Mouse (Mus musculus) forebrain, embryonic 10.5 days (tissue): ENCODE results near the gene Cyp11a1. TPM values are rescaled to one million over a fixed set of nuclear protein-coding genes. Genes with fewer than 3 reads are reported as not detected.

ENCODE experiments used
- DNase-seq: peaks from one replicate; pipeline ENCODE4 v3.0.0-alpha.2; 2017; ENCODE audit warnings: low spot score; ENCODE audit errors: extremely low spot score
- H3K27ac ChIP-seq: fragments of 300-500 bp; sonication (generic); 2 replicates; pipeline ENCODE4 v1.5.1; 2016; ENCODE audit warnings: mild to moderate bottlenecking
- H3K27me3 ChIP-seq: fragments of 300-500 bp; sonication (generic); 2 replicates; pipeline ENCODE4 v1.6.1; 2016; ENCODE audit warnings: mild to moderate bottlenecking; ENCODE audit not compliant: poor library complexity, severe bottlenecking
- H3K36me3 ChIP-seq: fragments of 300-500 bp; sonication (generic); replicated peaks from 2 replicates; pipeline ENCODE4 v1.6.1; 2016; ENCODE audit warnings: mild to moderate bottlenecking, moderate library complexity
- H3K4me1 ChIP-seq: fragments of 300-500 bp; sonication (generic); 2 replicates; pipeline ENCODE4 v1.6.1; 2016
- H3K4me3 ChIP-seq: fragments of 300-500 bp; sonication (generic); 2 replicates; pipeline ENCODE4 v1.5.1; 2016; ENCODE audit warnings: mild to moderate bottlenecking, moderate library complexity
- H3K9me3 ChIP-seq: fragments of 300-500 bp; sonication (generic); 2 replicates; pipeline ENCODE4 v1.6.1; 2016; ENCODE audit warnings: mild to moderate bottlenecking, moderate library complexity
- WGBS: fragments of 180-500 bp; shearing (Covaris S2); methylation state at CpG from one replicate; pipeline ENCODE4 v1.1.7; 2016; 5-methylcytosine and 5-hydroxymethylcytosine counted together
- polyA plus RNA-seq: library from polyadenylated mRNA; unstranded; fragments of >200 nt; fragmentation: Nextera tagmentation; extraction: Ambion mirVana; gene quantifications from 2 replicates; pipeline ENCODE4 v1.2.1, GENCODE M21; 2016

The Cyp11a1 gene
- polyA plus RNA-seq, 1 experiment from 2014 or later: not detected

DNA sequence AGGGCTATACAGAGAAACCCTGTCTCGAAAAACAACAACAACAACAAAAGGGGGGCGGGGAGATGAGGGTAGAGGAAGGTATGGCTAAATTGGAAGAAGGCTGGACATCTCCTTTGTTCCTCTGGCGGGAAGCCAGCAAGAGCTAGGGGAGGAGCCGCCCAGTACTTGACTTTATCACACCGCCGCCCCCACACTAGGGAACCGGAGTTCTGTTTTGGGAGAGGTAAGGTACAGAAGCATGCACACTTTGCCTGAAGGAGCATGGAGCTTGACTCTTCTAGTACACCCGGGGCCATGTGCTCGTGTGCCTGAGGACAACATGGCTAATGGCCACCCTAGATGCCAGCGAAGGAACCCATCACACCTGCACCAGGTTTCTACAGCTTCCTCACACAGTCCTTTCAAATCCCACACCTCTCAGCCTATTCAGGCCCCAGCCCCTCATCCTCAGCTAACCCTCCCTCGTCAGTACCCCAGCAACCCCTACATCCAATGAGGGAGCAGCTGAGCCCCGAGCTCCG lies 8.6 kb upstream of the Cyp11a1 start:
- H3K4me1 ChIP-seq: peaks cover 29% of the 10 kb centered on the region
- DNase-seq: no peak
- no peaks in the 10 kb centered on the region for H3K9me3 ChIP-seq
- peak overlapping the region; percentile 48 for H3K4me3 ChIP-seq
- 24% methylated on average over 13 of the region's 13 CpGs for WGBS
- H3K27me3 ChIP-seq: peaks cover 50% of the 10 kb centered on the region
- H3K27ac ChIP-seq: 0 out of 2 replicates have a peak overlapping the region, but pooled peaks have one; percentile 22
- H3K36me3 ChIP-seq: no peaks in the 10 kb centered on the region

GRCm38 (mm10) chr9:57998032-57998659 lies 8.1 kb upstream of the Cyp11a1 start:
- Histone ChIP-seq H3K36me3 (no peaks in the 10 kb centered on the region), H3K27ac (0 out of 2 replicates have a peak overlapping the region, but pooled peaks have one; percentile 22), H3K27me3 (peaks cover 50% of the 10 kb centered on the region), H3K9me3 (no peaks in the 10 kb centered on the region), H3K4me1 (peaks cover 27% of the 10 kb centered on the region), H3K4me3 (peak overlapping the region; percentile 48)
- WGBS: under 1% methylated on average over 20 of the region's 20 CpGs
- DNase-seq: peak; percentile 67

DNA sequence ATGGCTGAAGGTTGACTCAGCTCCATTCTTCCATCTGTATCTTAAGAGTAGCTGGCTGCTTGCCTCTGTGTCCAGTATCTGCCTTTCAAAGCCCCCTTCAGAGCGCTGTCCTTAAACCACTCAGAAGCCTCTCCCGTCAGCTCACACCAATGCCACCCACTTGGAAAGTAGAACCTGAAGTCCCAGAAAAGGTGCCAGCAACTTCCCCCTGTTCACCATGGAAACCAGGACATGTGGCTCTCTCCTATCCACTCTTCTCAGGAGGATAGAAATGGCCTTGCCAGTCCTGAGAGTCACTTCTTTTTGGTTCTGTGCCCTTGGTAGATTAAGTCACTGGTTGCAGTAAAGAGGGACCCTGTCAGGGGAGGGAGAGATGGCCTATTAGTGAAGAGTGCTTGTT lies 7.5 kb upstream of the Cyp11a1 start:
- Histone ChIP-seq H3K9me3 (no peaks in the 10 kb centered on the region), H3K27ac (no peak overlapping the region), H3K27me3 (peaks cover 50% of the 10 kb centered on the region), H3K4me3 (no peak overlapping the region), H3K4me1 (peaks cover 27% of the 10 kb centered on the region), H3K36me3 (no peaks in the 10 kb centered on the region)
- DNase-seq: no peak
- 58% methylated on average over 2 of the region's 2 CpGs for WGBS

GRCm38 (mm10) chr9:57999676-58000075 lies 6.5 kb upstream of the Cyp11a1 start:
- Histone ChIP-seq H3K27ac (no peak overlapping the region), H3K4me3 (no peak overlapping the region), H3K27me3 (peaks cover 50% of the 10 kb centered on the region), H3K9me3 (no peaks in the 10 kb centered on the region), H3K36me3 (no peaks in the 10 kb centered on the region), H3K4me1 (peaks cover 20% of the 10 kb centered on the region)
- 58% methylated on average over 2 of the region's 2 CpGs for WGBS
- DNase-seq: no peak

GRCm38 (mm10) chr9:58003272-58003671 lies 2.9 kb upstream of the Cyp11a1 start:
- no peak overlapping the region for H3K4me3 ChIP-seq
- WGBS: 40% methylated on average over 2 of the region's 2 CpGs
- H3K9me3 ChIP-seq: no peaks in the 10 kb centered on the region

GRCm38 (mm10) chr9:58008336-58009014 lies 2.3 kb downstream of the Cyp11a1 start:
- 72% methylated on average over 12 of the region's 12 CpGs for WGBS
- peaks cover 47% of the 10 kb centered on the region for H3K4me1 ChIP-seq
- H3K36me3 ChIP-seq: no peaks in the 10 kb centered on the region
- peak overlapping the region; percentile 31 for H3K4me3 ChIP-seq
- H3K27me3 ChIP-seq: 0 out of 2 replicates have a peak, but pooled peaks cover 6% of the 10 kb centered on the region
- DNase-seq: no peak
- peak overlapping the region; percentile 89 for H3K27ac ChIP-seq
- no peaks in the 10 kb centered on the region for H3K9me3 ChIP-seq

More at GRCm38 (mm10) chr9:58003272-58003671, 2.9 kb upstream of the Cyp11a1 start:
- H3K27me3 ChIP-seq: peaks cover 22% of the 10 kb centered on the region
- no peaks in the 10 kb centered on the region for H3K36me3 ChIP-seq
- no peak overlapping the region for H3K27ac ChIP-seq
- no peak for DNase-seq
- H3K4me1 ChIP-seq: peaks cover 12% of the 10 kb centered on the region

GRCm38 (mm10) chr9:58009015-58009362 lies 2.8 kb downstream of the Cyp11a1 start:
- no peaks in the 10 kb centered on the region for H3K36me3 ChIP-seq
- 0 out of 2 replicates have a peak, but pooled peaks cover 6% of the 10 kb centered on the region for H3K27me3 ChIP-seq
- H3K9me3 ChIP-seq: no peaks in the 10 kb centered on the region
- H3K27ac ChIP-seq: peak overlapping the region; percentile 89
- H3K4me3 ChIP-seq: peak overlapping the region; percentile 31
- DNase-seq: peak; percentile 58
- WGBS: 13% methylated on average over 6 of the region's 6 CpGs
- peaks cover 43% of the 10 kb centered on the region for H3K4me1 ChIP-seq

DNA sequence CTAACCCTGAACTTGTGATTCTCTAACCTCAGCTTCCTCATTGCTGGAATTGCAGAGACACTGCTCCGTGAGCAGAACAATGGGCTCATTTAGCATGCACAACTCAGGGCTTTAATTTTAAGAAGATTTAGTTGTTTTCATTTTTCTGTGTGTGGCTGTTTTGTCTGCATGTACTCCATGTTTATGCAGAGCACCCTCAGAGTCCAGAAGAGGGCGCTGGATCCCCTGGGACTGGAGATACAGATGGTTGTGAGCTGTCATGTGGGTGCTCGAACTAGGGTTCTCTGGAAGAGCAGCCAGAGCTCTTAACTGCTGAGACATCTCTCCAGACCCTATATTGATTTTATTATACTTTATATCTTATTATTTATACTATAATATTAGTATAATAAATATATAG lies 3.4 kb downstream of the Cyp11a1 start:
- H3K4me1 ChIP-seq: peaks cover 43% of the 10 kb centered on the region
- H3K36me3 ChIP-seq: no peaks in the 10 kb centered on the region
- peak overlapping the region; percentile 89 for H3K27ac ChIP-seq
- 0 out of 2 replicates have a peak, but pooled peaks cover 6% of the 10 kb centered on the region for H3K27me3 ChIP-seq
- DNase-seq: no peak
- no peaks in the 10 kb centered on the region for H3K9me3 ChIP-seq
- 51% methylated on average over 3 of the region's 3 CpGs for WGBS
- H3K4me3 ChIP-seq: no peak overlapping the region

DNA sequence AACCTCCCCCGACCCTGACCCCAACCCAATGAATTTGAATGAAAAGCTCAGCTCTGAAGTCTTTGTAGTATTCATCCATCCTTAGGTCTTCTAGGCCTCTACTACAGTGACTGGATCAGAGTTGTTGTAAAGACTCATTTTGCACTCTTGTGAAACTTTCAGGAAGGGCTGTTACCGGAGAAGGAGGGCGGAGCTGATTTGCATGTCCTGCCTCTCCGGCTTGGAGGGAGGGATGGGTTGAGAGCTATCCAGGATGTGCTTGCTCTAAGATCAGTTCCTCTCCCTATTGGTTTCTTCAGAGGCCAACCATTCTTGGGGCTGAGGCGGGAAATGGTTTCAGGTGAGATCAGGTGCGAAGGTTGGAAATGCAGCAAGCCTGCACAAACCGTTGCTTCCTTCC lies 4.8 kb downstream of the Cyp11a1 start:
- WGBS: 48% methylated on average over 7 of the region's 7 CpGs
- 0 out of 2 replicates have a peak overlapping the region, but pooled peaks have one; percentile 54 for H3K27ac ChIP-seq
- peaks cover 43% of the 10 kb centered on the region for H3K4me1 ChIP-seq
- H3K36me3 ChIP-seq: no peaks in the 10 kb centered on the region
- H3K9me3 ChIP-seq: no peaks in the 10 kb centered on the region
- H3K27me3 ChIP-seq: peaks cover 6% of the 10 kb centered on the region; the same call in 1 of the 2 replicates
- DNase-seq: no peak
- H3K4me3 ChIP-seq: no peak overlapping the region

DNA sequence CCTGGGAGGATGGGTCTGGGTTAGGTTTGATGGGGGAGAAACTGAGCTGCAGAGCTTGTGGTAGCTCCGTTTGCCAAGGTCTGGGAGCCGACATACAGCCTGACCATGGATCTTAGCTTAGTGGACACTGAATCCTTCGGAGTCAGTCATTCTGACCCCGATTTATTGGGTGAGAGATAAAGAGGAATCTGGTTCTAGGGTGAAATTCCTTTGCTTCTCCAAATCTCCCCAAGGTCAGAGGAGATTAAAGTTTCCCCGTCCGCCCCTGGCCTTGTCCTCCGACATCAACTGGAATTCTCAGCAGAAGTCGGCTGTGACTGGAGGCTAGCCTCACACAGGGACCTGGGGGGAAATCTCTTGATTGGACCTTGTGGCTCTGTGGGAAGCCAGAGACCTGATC lies 5.3 kb downstream of the Cyp11a1 start:
- 84% methylated on average over 8 of the region's 8 CpGs for WGBS
- peaks cover 6% of the 10 kb centered on the region; the same call in 1 of the 2 replicates for H3K27me3 ChIP-seq
- no peaks in the 10 kb centered on the region for H3K9me3 ChIP-seq
- H3K4me1 ChIP-seq: peaks cover 43% of the 10 kb centered on the region
- H3K4me3 ChIP-seq: no peak overlapping the region
- DNase-seq: no peak
- 0 out of 2 replicates have a peak overlapping the region, but pooled peaks have one; percentile 54 for H3K27ac ChIP-seq
- H3K36me3 ChIP-seq: no peaks in the 10 kb centered on the region

DNA sequence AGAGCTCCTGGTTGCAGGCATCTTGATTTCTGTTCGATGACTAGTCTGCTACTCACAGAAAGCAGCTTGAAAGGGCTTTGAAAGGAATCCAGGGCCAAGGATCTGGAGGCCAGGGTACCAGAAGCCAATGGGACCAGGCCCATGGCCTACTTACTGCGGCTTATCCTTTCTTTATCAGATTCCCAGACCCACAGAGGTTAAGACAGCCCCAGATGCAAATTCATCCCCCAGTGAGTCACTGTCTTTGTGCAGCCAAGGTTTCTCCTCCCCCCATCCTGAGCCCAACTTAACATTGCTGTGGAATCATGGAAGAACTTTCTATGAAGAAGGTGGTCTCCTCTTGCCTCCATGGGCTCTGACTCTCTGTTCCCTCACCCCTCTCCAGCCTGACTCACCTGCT lies 6.3 kb downstream of the Cyp11a1 start:
- peaks cover 6% of the 10 kb centered on the region; the same call in 1 of the 2 replicates for H3K27me3 ChIP-seq
- no peak overlapping the region for H3K4me3 ChIP-seq
- H3K27ac ChIP-seq: 0 out of 2 replicates have a peak overlapping the region, but pooled peaks have one; percentile 4
- H3K36me3 ChIP-seq: no peaks in the 10 kb centered on the region
- 82% methylated on average over 2 of the region's 2 CpGs for WGBS
- peaks cover 43% of the 10 kb centered on the region for H3K4me1 ChIP-seq
- H3K9me3 ChIP-seq: no peaks in the 10 kb centered on the region
- DNase-seq: no peak

DNA sequence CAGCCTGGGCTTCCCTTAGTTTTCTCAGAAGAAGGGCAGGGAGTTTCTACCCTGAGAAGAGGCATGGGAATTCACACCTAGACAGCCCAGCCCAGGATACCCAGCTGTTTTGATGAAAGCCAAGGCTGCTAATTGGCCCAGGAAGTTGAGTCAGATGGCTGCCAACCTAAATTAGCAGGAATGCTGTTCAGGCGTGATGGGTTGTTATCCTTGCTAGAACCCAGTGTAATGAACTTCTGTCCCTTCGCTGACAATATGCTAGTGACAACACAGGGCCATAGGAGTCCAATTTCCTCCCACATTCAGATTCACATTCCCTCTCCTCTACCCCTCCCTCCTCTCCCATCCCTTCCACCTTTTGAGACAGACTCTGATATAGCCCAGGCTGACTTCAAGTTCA lies 6.7 kb downstream of the Cyp11a1 start:
- WGBS: 65% methylated on average over 2 of the region's 2 CpGs
- no peak for DNase-seq
- Histone ChIP-seq H3K27me3 (peaks cover 6% of the 10 kb centered on the region; the same call in 1 of the 2 replicates), H3K4me3 (no peak overlapping the region), H3K9me3 (no peaks in the 10 kb centered on the region), H3K4me1 (peaks cover 43% of the 10 kb centered on the region), H3K36me3 (no peaks in the 10 kb centered on the region), H3K27ac (0 out of 2 replicates have a peak overlapping the region, but pooled peaks have one; percentile 4)
